Mouse (Mus musculus) E14TG2a.4 (cell line): ENCODE measurements at regions not wholly inside any gene's neighbourhood (a gene's known extent, or its start where the extent isn't known, plus 50 kb on each side); places are given as distances from the start of the nearest gene placed in this dataset.
"Not testable (repeated sequence)": the region's sequence is repeated elsewhere in the genome, so short reads cannot be mapped to it uniquely, and the experiment has no call there.

Experiments used
- H3K27me3 ChIP-seq: 2 replicates; pipeline ENCODE4 v1.6.1; 2014; ENCODE audit warnings: low read length, control low read depth; ENCODE audit not compliant: insufficient read depth
- H3K36me3 ChIP-seq: 2 replicates; pipeline ENCODE4 v1.6.1; 2014; ENCODE audit warnings: low read length, control low read depth; ENCODE audit not compliant: insufficient read depth
- H3K4me1 ChIP-seq: replicated peaks from 2 replicates; pipeline ENCODE4 v1.6.1; 2014; ENCODE audit warnings: low read depth, low read length, control low read depth
- H3K4me3 ChIP-seq: replicated peaks from 2 replicates; pipeline ENCODE4 v1.5.1; 2014; ENCODE audit warnings: mild to moderate bottlenecking, low read length
- H3K9me3 ChIP-seq: 2 replicates; pipeline ENCODE4 v1.6.1; 2014; ENCODE audit warnings: low read length, control low read depth
- CTCF ChIP-seq: conservative IDR thresholded peaks from 2 replicates; pipeline ENCODE4 v1.5.1; 2014; ENCODE audit warnings: low read length
- NANOG ChIP-seq: IDR thresholded peaks from 2 replicates; pipeline ENCODE4 v1.6.1; 2014; ENCODE audit warnings: borderline replicate concordance, low read length, mixed read lengths
- POU5F1 ChIP-seq: IDR thresholded peaks from 2 replicates; pipeline ENCODE4 v1.6.1; 2014; ENCODE audit warnings: low read length, borderline replicate concordance

DNA sequence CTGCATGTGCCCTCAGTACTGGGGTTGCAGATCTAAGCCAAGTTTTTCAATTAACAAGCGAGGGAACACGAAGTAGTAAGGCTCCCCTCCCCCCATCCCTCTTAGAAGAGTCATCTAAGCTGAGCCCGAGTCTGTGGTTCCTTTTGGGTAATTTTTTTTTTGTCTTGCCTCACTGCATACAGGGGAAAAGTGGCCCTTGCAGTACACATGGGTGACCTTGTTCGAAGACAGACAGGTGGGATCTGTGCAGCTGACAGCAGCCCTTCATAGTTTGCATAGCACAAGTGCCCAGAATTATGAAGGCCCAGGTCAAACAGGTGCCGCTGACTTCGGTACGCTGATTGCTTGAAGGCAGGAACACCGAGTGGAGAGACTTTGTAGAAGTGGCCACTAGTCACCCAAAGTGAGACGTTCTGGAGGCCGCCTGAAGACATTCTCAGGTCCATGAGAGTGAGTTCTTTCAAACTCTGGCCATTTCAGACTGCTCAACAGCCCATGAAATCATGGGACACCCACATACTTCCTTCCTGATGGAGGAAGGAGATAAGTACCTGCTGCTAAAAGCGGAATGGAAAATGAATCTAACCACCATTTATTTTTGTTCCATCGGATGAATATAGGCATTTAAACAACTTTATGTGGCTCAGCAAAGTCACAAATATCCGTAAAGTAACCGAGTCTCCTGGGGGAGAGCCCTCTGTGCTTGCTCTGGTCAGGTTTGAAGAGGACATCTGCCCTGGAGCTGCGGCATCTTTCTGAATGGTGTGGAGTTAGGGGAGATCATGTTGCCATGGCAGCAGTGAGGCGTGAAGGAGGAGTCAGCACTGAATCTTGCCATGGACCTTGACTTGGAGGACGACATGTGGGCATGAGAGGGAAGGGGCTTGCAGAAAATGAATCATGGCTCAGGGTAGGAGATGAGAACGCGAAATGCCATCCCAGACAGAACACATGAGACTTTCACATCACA lies 79.8 kb upstream of the Rpl34 start:
- H3K4me1 ChIP-seq = no peaks in the 10 kb centered on the region
- no peaks in the 10 kb centered on the region for H3K36me3 ChIP-seq
- H3K27me3 ChIP-seq = peaks cover 19% of the 10 kb centered on the region
- H3K9me3 ChIP-seq = no peaks in the 10 kb centered on the region
- TF ChIP-seq POU5F1 = no peak
- no peak for TF ChIP-seq NANOG
- H3K4me3 ChIP-seq = no peak overlapping the region

DNA sequence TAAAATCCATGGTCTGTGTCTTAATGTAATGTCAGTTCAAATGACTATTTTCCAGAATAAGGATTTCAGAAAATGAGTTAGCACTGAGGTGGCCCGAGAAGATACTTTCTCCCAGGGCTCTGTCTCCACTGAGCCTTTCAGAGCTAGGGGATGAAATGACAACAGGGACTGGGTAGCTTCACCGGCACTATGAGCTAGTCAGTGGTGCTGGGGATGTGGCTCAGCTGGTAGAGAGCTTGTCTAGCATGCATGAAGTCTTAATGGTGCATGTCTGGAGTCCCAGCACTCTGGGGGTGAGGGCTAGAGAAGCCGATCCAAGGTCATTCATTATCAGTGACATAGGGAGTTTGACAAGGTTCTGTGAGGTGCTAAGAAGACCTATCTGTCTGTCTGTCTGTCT lies 75.1 kb upstream of the Rpl34 start:
- Histone ChIP-seq H3K4me1 (no peaks in the 10 kb centered on the region), H3K9me3 (no peaks in the 10 kb centered on the region), H3K27me3 (peaks cover 12% of the 10 kb centered on the region), H3K4me3 (no peak overlapping the region), H3K36me3 (no peaks in the 10 kb centered on the region)
- TF ChIP-seq POU5F1 (no peak), CTCF (no peak), NANOG (no peak)

DNA sequence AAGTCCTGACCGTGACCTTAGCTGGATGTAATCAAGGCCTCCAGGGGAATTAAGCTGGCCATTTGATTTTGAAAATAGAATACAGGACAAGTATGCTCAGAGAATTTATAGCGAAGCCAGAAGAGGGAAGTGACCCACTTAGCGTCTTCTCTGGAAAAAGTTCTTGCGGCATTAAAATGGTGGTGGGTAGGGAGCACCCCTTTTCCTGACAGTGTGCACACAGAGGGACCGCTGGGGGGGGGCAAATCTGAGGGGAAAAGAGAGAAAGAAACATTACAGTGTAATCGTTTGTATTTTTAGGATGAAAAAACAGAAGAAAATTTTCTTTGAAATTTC lies 74.1 kb upstream of the Rpl34 start:
- Histone ChIP-seq H3K4me3 (no peak overlapping the region), H3K9me3 (no peaks in the 10 kb centered on the region), H3K27me3 (peaks cover 5% of the 10 kb centered on the region; the same call in 1 of the 2 replicates), H3K36me3 (no peaks in the 10 kb centered on the region), H3K4me1 (peaks cover 8% of the 10 kb centered on the region)
- TF ChIP-seq NANOG (no peak), CTCF (no peak), POU5F1 (no peak)

DNA sequence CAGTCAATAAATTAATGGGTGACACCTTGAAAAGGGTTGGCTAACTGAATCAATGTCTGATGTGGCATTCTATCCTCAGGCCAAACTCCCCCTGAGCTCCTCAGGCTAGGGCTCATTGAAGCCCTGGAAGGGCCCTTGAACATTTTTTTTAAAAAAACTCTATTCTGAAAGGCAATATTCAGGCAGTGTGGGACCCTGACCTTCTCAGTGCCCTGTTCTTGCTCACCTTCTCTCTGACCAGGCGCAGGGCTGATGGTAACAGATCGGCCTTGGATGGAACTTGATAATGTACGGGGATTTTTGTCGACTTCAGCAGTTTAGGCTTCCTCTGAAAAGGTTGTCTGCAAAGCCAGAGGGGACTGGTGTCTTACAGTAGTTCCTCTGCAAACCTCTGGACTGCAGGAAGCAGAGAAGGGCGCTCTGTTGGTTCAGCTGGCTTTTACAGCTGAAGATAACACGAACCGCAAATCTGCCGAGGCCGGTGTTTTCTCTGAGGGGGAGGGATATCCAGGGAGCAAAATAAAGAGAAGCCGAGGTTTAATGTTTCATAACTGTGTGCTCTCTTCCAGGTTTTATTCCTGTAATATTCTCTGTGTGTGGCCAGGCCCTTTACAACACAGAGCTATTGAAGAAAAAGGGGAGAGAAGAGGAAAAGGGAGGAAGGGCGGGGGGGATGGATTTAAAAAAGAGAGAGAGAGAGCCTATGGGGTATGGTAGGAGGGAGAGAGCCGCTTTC lies 73.6 kb upstream of the Rpl34 start:
- Histone ChIP-seq H3K4me3 (no peak overlapping the region), H3K27me3 (peaks cover 1% of the 10 kb centered on the region; the same call in 1 of the 2 replicates), H3K36me3 (no peaks in the 10 kb centered on the region), H3K9me3 (no peaks in the 10 kb centered on the region), H3K4me1 (peaks cover 8% of the 10 kb centered on the region)
- TF ChIP-seq POU5F1 (no peak), NANOG (no peak), CTCF (no peak)

DNA sequence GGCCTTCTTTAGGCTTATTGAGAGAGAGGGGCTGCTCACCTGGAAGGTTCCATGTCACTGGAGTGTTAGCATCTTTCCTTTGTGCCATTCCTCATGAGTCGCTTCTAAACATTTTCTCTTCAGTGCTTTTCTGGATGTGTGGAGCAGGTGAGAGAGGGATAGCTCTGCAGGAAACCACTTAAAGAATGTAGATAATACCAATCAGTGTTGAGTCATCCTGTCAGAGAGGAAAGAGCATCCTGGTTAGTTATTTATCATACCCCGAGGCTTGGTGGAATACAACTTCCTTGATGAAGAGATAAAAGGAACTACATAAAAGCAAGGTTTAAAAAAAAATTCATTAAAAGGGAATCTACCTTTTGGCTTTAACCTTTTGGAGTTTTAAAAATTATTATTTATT lies 69.8 kb upstream of the Rpl34 start:
- peaks cover 45% of the 10 kb centered on the region for H3K4me1 ChIP-seq
- H3K4me3 ChIP-seq = no peak overlapping the region
- H3K27me3 ChIP-seq = no peaks in the 10 kb centered on the region
- H3K36me3 ChIP-seq = no peaks in the 10 kb centered on the region
- no peaks in the 10 kb centered on the region for H3K9me3 ChIP-seq
- TF ChIP-seq CTCF (no peak), POU5F1 (no peak), NANOG (no peak)

DNA sequence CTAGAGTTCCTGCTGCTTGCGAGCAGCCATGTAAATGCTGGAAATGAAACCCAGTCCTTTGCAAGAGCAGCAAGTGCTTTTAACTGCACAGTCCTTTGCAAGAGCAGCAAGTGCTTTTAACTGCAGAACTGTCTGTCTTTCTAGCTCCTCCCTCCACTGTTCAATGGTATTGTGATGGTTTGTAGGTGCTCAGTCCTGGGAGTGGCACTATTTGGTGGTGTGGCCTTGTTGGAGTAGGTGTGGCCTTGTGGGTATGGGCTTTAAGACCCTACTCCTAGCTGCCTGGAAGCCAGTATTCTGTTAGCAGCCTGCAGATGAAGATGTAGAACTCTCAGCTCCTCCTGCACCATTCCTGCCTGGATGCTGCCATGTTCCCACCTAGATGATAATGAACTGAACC lies 67.8 kb upstream of the Rpl34 start:
- H3K4me1 ChIP-seq = peaks cover 50% of the 10 kb centered on the region
- H3K4me3 ChIP-seq, H3K27me3 ChIP-seq, H3K36me3 ChIP-seq, H3K9me3 ChIP-seq: not testable (repeated sequence)

DNA sequence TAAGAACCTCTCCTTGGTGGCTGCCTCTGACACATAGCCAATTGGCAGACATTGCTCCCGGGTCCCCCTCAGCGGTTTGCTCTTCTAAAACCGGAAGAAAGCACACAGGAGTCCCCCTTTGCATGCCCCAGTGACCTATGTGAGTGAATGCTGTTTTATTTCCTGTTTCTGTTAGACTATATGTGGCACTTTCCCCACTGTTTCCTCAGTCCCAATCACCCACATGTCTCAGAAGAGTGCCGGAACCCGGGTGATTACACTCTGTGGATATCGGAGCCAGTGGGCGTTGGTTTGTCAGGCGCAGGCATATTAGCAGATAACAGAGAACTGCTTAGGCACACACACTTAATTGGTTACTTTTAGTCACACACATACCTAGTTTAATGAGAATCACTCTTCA lies 66.3 kb upstream of the Rpl34 start:
- TF ChIP-seq POU5F1 (no peak), CTCF (no peak), NANOG (no peak)
- no peaks in the 10 kb centered on the region for H3K27me3 ChIP-seq
- H3K4me3 ChIP-seq = no peak overlapping the region
- H3K4me1 ChIP-seq = peaks cover 50% of the 10 kb centered on the region
- H3K9me3 ChIP-seq = no peaks in the 10 kb centered on the region
- H3K36me3 ChIP-seq = no peaks in the 10 kb centered on the region

DNA sequence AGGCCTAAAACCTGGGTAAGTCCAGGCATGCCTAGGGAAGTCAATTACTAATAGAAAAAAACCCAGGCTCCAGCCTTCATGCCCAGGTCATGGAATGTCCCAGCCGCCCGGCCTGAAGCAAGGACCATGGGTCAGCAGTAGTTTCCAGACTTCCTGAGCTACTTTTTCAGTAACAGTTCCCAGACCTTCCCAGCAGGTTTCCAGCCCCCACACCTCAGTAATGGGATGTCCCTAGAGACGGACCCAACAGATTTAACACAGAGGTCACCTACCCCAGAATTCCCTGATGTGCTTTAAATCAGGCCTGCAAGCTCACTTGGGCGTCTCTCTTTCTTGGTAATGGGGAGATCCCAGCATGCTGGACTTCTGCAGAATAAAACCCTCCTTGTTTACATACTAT lies 65.2 kb upstream of the Rpl34 start:
- Histone ChIP-seq H3K9me3 (no peaks in the 10 kb centered on the region), H3K27me3 (no peaks in the 10 kb centered on the region), H3K4me1 (peaks cover 50% of the 10 kb centered on the region), H3K4me3 (no peak overlapping the region), H3K36me3 (no peaks in the 10 kb centered on the region)
- TF ChIP-seq CTCF (no peak), POU5F1 (no peak), NANOG (no peak)

DNA sequence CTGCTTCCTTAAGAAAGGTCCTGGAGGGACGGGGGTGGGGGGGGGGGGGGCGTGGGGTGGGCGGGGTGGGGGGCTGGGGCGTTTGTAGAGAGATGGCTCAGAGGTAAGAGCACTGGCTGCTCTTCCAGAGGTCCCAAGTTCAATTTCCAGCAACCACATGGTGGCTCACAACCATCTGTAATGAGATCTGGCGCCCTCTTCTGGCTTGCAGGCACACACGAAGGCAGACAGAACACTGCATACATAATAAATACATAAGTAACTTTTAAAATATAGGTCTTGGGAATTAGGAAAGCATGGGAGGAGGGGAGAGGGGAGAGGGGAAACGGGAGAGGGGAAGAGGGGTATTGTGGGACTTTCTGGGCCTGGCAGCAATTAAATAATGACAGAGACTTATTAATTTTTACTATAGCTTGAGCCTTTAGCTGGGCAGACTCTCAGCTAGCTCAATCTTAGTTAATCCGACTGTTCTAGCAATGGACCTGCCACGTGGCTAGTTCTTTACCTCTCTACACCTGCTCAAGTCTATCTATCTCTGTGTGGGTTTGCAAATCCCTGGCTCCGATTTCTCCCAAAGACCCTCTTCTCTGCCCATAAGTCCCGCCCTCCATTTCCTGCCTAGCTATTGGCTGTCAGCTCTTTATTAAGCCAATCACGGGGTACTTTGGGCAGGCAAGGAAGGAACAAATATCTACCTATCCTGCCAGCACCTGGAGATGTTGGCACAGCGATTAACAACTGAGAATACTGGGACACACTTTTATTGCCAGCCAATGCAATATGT lies 64.1 kb upstream of the Rpl34 start:
- no peaks in the 10 kb centered on the region for H3K9me3 ChIP-seq
- H3K27me3 ChIP-seq = no peaks in the 10 kb centered on the region
- H3K36me3 ChIP-seq = no peaks in the 10 kb centered on the region
- peaks cover 43% of the 10 kb centered on the region for H3K4me1 ChIP-seq
- H3K4me3 ChIP-seq = no peak overlapping the region
- TF ChIP-seq NANOG = no peak
- TF ChIP-seq CTCF = no peak
- no peak for TF ChIP-seq POU5F1
